Mouse (Mus musculus) C3H10T1/2 (cell line): ENCODE results near the gene Ndnf. TPM values are rescaled to one million over a fixed set of nuclear protein-coding genes. Genes with fewer than 3 reads are reported as not detected.

Source experiments
- polyA plus RNA-seq, 2 experiments: library from polyadenylated mRNA; unstranded; fragments of >200 nt; fragmentation: generic; extraction: Trizol; gene quantifications; one replicate each; pipeline ENCODE4 v1.2.1; 2012; ENCODE audit warnings: missing spikeins in 2 of 2

Ndnf gene
- polyA plus RNA-seq, result under 1 TPM in 1 of 2 experiments, not detected in 1; 0.04 TPM

DNA sequence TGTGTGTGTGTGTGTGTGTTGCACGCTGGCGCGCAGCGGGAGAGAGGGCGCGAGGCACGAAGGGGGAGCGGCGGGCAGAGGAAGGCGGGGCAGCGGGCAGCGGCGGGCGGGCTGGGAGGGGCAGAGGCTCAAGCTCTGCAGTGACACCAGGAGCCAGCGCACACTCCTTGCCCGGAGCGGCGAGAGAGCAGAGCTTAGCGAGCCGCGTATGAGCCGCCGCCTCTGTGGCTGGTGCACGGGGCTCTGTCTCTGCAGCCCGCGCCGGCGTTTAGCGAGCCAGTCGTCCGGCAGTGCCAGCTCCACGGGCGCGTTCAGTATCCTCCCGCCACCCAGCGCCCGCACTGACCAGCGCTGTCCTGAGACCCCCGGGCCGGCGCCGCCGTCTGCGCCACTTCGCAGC lies at the start of gene Ndnf:
Gene Ndnf, plus strand, starts transcription at position 140 of the 400 bp plus-strand sequence.

Other genes with a start within 250 kb of the Ndnf start
- gene Tnip3, start 146.3 kb upstream of the Ndnf start, polyA plus RNA-seq, result under 1 TPM in 1 of 2 experiments, not detected in 1; 0.04 TPM
- gene Prdm5, start 107.4 kb downstream of the Ndnf start, polyA plus RNA-seq, result 10 to 100 TPM in 1 of 2 experiments, 1 to 10 TPM in 1; 2.3 to 14.1 TPM